Mouse (Mus musculus) gastrocnemius, adult 2 months (tissue): ENCODE data around the gene Ap4b1. TPM values are rescaled to one million over a fixed set of nuclear protein-coding genes. Genes with fewer than 3 reads are reported as not detected.

Experiments
- DNase-seq: peaks from one replicate; pipeline ENCODE4 v3.0.0; 2022
- H3K27ac ChIP-seq: fragments of 200-600 bp; 2 replicates; pipeline ENCODE4 v1.8.1; 2022; ENCODE audit warnings: mild to moderate bottlenecking
- H3K4me3 ChIP-seq: fragments of 200-600 bp; 2 replicates; pipeline ENCODE4 v1.8.1; 2022; ENCODE audit warnings: mild to moderate bottlenecking, moderate library complexity
- CTCF ChIP-seq: fragments of 200-600 bp; IDR thresholded peaks from 2 replicates; pipeline ENCODE4 v1.8.1; 2022; ENCODE audit warnings: antibody characterized with exemption, mild to moderate bottlenecking, moderate library complexity
- intact Hi-C: fragments of 180-260 bp; cut with DNase I; formaldehyde crosslinking; loops from one replicate; pipeline ENCODE4 v1.15.1; 2025
- total RNA-seq, 2 experiments: library from RNA; stranded (reverse); gene quantifications; 2 replicates each; pipeline ENCODE4 v1.2.3; 2021

Gene Ap4b1
- total RNA-seq, 2 experiments from 2014 or later = 7.1 to 8.8 TPM

DNA sequence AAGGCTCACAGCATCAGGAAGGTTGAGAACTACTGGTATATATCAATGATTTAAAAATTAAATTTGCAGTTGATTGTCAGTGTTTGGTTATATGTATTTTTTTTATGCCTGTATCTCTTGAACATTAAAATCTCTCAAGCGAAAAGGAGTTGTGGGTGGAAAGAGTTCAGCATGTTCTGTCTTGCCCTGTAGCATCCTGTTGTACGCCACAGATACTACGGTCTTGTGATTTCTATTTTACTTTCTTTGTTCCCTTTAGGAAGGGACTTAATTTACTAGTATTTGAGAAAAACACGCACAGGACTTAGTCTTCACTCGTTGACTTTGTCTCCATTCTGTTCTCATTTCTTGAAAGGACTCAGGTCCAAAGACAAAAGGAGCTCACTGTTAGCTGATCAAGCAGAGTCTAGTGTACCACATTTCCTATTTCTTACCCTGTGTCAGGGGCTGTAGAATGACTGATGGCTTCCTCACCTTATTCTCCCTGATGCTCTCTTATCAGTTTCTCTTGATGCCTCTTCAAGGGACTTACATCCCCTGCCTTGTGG is 58.2 kb downstream of the Ap4b1 start:
- Histone ChIP-seq H3K4me3 (no peak overlapping the region), H3K27ac (no peak overlapping the region)
- intact Hi-C loops = no loop called here
- no peak for DNase-seq
- no peak for TF ChIP-seq CTCF

DNA sequence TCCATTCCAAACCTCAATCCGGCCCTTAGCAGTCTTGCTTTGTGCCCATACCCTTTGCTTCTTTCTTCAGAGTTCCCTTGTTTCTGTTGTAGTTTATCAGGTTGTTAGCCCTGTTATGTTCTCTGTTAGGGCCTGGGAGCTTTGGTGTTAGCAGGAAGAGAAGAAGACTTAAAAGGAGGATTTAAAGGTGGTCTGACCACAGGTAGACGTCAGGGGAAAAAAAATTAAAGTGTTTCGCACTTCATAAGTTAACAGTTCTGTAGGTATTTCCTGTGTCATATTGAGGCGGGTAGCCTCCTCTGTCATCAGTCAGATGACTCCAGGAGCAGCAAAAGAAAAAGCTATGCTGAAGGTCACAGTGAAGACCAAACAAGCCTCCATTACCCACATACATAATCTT is 58.7 kb downstream of the Ap4b1 start:
- H3K27ac ChIP-seq = no peak overlapping the region
- no peak overlapping the region for H3K4me3 ChIP-seq
- no peak for TF ChIP-seq CTCF
- DNase-seq = no peak
- intact Hi-C loops = no loop called here

Other genes with a start within 250 kb of the Ap4b1 start
- gene Syt6, start 234.3 kb upstream of the Ap4b1 start, total RNA-seq = not detected
- gene Atg4a-ps, start 163.5 kb upstream of the Ap4b1 start, total RNA-seq = 1 to 10 TPM in 1 of 2 experiments, under 1 TPM in 1; 0.26 to 4.5 TPM
- 1 to 10 TPM; 2.6 to 8.3 TPM for gene Olfml3, start 71.5 kb upstream of the Ap4b1 start, total RNA-seq
- not detected for gene Gm10964, start 70.2 kb upstream of the Ap4b1 start, total RNA-seq
- 10 to 100 TPM; 67.2 to 73.7 TPM for gene Hipk1, start 18.0 kb upstream of the Ap4b1 start, total RNA-seq
- 1 to 10 TPM; 6.4 to 8.6 TPM for gene Dclre1b, start 76 bp upstream of the Ap4b1 start, total RNA-seq
- gene Gm43064, start 53 bp downstream of the Ap4b1 start, total RNA-seq = under 1 TPM; 0.46 to 0.47 TPM
- gene Bcl2l15, start 23.1 kb downstream of the Ap4b1 start, total RNA-seq = under 1 TPM; 0.23 to 0.73 TPM
- under 1 TPM; 0.18 to 0.42 TPM for gene Ptpn22, start 50.3 kb downstream of the Ap4b1 start, total RNA-seq
- 1 to 10 TPM; 7.4 to 8.1 TPM for gene Rsbn1, start 104.6 kb downstream of the Ap4b1 start, total RNA-seq
- 1 to 10 TPM; 3.5 to 4.2 TPM for gene Phtf1, start 158.6 kb downstream of the Ap4b1 start, total RNA-seq